Mouse (Mus musculus) ovary, adult 18-20 months (tissue): ENCODE data around the gene Wnk2.
A peak's percentile ranks its signal among the peaks of the same experiment; 100 is the strongest.

Source experiments
- DNase-seq: peaks from one replicate; pipeline ENCODE4 v3.0.0; 2022; ENCODE audit warnings: low spot score, mixed read lengths

Wnk2 gene

DNA sequence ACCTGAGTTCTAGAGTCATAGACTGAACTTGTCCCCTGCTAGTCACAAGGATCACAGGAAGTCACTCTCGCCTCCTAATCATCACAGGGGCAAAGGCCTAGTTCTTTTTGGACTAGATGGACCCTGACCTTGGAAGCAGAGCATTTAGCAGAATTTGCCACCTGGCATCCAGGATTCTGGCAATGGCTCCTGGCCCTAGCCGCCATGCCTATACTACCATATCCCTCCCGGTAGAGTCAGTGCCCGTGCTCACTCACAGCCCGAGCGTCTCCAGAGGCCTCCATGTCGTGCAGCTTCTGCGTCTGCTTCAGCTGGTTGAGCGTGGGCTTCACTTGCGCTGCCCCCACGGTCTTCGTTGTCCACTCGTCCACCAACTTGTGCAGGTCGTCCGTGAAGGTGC lies 105.4 kb downstream of the Wnk2 start:
- DNase-seq: no peak

DNA sequence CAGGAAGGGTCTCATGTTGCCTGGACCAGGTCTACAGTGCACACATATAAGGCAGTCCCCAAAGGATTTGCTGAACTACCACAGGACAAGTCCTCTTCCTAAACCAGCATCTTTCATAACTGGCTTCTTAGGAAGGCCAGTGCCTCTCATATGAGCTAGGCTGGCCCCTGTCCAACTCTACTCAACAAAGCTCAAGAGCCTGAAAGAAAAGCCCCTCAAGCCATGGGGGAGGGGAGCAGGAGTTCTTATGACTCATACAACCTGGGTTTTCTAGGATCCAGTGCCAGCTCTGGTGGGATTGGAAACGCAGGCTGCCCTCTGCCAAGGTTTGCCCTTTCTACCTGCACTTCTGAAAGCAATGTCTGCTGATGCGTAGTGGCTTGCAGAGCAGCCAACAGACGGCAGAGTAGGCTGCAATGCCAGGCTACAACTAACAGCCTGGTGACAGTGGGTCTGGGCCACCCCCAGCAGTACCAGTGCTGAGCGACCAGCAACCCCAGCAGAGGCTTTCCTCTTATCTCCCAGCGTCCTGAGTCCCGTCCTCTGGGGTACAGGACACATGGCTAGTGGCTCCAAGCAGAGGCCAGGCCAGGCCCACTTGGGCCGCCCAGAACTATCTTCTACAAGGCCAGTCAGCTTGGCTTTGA lies 110.8 kb downstream of the Wnk2 start:
- DNase-seq: no peak

DNA sequence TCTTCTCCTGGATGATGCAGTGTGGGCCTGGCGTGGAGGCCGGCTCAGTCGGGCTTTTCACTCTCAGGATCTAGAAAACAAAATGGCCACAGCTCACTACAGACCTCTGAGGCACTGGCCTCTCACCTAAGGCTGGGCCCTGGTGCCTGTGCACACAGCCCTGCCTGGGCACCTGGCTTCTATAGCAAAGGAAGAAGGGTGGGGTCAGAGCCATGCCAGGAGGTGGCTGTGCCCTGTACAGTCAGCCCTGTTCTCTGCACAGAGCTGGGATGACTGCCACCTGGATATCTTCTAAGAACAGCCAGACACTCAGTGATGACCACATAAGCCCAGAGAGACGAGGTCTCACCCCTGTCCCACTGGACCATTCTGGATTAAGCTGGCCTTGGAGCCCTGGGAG lies 111.4 kb downstream of the Wnk2 start:
- DNase-seq: no peak

DNA sequence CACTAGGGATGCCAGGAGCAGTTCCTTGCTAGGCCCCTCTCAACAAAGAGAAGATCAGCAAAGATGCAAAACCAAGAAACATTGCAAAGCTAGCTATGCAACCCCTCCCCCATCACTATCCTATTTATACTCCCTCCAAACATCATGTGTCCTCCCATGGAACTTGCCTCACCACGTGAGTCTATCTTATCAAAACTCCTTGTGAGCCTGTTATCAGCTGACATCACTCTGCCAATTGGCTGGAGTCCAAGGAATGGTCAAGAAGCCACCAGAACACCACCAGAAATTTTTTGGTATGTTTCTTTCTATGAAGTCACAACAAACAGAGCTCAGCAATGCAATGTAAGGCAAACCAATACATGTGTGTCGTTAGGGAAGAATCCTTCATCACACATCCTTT lies 116.8 kb downstream of the Wnk2 start:
- DNase-seq: no peak

DNA sequence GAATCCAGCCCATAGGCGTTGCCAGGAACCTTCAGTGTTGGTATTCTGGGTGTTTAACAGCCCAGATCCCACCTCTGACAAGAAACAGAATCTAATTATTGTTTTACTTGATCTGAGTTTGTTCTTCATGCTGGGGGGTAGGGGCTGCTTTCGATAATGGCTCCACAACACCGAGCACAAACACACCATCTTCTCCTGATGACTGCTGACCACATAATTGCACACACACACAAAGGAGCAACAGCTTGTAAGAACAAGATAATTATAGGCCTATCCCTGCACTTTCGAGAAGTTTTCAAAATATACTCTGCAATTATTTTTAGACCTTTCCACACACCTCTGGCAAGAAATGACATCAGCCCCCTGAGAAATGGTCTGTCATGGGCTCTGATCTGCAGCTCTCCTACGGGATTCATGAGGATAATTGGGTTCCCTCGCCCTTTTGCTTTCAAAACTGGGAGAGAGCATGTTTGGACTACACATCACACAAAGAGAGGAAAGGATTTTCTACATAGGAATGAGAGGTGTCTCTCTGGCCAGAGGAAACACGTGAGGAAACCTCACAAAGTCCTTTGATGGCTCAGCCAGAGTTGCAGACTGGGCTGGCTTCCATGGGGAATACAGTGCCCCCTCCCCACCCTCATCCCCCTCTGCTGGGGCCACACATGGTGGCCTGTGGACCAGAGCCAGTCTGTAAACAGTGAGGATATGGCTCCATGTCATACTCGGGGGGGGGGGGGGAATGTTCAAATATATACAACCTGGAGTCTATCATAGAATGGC lies 118.9 kb downstream of the Wnk2 start:
- no peak for DNase-seq

DNA sequence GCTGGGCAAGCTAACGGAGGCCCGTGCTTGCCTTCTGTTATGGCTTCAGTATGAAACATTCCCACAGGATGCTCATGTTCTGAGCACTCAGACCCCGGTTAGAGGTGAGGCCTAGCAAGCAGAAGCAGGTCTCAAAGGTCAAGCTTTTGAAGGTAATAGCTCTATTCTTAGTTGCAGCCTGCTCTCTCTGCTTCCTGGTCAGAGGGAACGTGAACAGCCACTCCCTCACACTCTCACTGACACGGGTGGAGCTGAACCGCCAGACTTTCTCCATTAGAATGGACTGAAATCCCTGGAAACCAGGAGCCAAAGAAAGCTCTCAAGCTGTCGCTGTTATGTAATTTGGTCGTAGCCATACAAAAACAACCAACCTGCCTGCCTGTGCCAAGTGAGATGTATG lies 120.8 kb downstream of the Wnk2 start:
- DNase-seq: no peak

DNA sequence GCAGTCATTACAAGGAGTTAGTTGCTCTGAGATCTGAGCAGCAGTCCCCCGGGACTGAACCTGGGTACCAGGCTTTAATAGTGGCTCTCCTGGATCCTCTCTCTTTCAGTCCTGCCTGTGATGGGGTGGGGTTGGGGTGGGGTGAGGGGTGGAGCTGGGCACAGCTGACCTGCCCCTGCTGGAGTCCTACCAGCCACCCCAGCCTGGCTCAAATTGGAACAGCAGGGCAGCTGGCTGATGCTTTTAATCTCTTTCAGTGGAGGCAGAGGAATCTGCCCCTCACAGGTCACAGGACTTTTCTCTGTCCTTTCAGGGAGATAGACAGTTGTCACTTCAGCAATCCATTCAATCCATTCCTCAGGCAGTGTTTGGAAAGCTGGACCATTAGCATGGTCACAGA lies 122.3 kb downstream of the Wnk2 start:
- DNase-seq: no peak

DNA sequence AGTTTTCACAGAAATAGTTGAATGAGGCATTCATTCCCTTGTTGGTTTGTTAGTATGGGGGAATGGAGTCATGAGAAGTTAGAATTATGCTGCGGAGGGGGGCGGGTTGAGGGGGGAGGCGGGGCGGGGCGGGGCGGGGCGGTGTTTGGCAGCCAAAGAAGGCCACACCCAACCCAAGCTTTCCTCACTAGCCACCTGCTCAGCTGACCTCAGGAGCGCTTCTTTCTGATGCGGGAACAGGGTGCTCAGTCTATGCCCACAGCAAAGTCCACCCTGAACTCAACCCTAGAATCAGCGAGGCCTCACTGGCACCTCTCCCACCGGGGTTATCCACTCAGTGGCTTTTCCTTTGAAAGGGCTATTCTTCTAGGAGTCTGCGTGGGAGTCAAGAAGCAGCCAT lies 123.1 kb downstream of the Wnk2 start:
- DNase-seq: no peak

DNA sequence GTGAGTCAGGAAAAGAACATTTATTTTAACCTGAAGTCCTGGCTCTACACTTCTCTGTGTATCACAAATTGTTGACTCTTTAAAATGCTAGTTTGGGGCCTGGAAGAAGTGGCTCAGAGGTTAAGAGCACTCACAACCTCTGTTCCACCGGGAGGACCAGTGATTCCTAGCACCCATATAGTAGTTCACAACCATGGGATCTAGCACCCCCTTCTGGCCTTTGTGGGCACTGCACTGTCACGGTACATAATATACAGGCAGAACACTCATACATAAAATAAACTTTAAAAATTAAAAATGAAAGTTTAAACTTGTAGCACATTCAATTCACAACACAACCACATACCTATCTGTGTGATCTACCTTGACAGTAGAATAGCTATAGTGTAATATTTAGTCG lies 126.1 kb downstream of the Wnk2 start:
- DNase-seq: no peak

DNA sequence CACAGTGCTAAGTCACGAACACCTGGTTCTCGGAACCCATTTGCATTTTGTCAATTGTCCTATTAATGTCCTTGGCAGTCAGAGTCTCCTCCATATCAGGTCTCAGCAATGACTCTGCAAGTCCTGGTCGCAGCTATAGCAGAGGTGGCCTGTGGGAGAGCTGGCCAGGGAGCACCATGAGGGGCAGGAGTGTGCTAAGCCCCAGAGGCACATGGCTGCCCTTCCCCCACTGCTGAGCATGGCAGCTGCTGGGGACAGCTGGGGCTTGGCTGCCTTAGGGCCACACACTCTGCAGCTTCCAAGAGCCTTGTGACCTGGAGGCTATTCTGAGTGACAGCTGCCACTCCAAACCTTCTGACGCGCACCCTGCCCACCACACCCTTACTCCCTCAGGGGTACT lies 127.7 kb downstream of the Wnk2 start:
- DNase-seq: no peak

DNA sequence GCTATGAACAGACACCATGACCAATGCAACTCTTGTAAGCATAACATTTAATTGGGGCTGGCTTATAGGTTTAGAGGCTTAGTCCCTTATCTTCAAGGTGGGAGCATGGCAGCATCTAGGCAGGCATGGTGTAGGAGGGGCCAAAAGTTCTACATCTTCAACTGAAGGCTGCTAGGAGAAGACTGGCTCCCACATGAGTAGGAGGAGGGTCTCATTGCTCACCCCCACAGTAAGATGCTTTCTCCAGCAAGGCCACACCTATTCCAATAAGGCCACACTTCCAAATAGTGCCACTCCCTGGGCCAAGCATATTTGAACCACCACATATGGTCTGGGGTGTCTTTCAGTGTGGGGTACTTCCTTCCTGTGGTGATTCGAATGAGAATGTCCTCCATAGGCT lies 130.4 kb downstream of the Wnk2 start:
- no peak for DNase-seq

DNA sequence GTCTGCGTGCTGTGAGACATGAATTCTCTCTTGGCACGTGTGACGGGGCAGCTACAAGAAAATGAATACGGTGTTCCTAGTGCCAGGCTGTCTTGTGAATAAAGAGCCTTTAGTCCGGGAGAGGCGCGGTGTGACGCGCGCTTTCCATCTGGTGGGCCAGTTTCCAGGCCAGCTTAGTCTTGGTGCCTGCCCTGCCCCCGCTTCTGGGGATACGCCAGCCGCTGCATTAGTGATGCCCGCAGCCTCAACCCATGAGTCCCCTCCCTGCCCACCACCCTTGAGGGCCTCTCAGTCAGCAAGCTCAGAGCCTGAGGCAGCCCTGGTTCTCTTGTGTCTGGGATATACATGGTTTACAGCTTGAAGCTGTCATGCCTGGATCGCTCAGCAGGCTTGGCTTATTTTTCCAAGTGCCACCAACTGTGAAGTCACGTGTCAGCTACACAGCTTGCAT lies 131.5 kb downstream of the Wnk2 start:
- no peak for DNase-seq

DNA sequence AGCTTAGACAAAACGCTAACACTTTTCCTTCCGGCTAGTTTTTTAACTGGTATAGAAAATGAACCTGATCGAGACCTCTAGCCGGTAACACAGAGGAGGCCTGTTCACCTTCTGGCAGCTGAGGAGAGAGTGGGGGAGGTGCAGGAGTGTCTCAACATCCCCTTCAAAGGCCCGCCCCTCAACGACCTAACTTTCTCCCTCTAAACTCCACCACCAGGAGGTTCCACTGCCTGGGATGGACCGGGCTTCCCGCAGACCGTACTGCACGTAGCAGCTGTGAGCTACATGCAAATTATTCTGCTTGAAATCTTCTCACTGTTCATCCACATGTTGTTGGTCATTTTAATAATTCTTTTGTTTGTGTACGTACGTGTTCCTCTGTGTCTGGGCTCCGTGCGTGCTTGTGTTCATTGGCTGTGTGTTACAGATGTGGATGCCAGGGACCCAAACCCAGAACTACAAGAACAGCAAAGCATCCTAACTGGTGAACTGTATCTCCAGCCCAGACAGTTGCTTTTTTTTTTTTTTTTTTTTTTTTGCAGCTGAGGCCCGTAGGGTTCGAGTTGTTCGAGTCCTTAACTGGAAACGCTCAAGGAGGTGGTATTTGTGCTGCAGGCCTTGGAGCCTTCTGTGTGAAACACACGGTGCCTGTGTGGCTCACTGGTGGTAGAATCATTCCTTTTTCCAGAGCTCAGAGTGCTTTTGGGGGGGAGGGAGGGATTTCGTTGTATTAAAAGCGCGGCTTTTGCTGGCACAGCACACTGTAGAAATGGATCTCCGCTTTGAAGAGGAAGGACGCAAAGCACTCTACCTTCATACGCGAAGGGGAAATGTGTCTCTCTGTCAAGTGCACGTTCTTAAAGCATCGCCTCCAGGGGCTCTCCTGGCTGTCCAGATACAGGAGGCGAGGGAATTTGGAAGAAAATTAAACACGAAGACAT lies 132.2 kb downstream of the Wnk2 start:
- DNase-seq: no peak

DNA sequence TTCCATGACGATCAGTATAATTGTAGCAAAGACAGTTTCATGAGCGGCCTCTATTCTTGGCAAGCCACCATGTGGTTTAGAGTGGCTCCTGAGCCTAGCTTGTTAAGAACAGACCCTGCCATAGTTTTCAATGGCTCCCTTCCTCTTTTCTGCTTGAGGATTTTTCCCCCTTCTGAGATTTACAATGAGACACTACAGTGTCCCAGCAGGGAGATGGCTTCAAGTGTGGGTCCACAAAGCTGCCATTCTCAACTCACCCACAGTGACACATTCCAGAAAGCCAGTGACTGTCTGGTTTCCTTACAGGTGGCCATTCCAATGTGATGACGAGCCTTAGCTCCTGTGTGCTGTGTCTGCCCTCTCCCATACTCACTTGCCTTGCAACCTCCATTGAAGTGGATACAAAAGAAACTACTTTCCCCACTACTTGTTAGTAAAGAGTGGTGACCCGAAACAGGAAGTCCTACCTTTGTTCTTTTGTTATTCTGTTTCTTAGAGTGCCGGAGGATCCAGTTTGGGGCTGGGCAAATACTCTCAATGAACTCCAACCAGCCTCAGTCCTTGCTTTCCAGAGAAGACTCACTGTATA lies 134.5 kb downstream of the Wnk2 start:
- no peak for DNase-seq

DNA sequence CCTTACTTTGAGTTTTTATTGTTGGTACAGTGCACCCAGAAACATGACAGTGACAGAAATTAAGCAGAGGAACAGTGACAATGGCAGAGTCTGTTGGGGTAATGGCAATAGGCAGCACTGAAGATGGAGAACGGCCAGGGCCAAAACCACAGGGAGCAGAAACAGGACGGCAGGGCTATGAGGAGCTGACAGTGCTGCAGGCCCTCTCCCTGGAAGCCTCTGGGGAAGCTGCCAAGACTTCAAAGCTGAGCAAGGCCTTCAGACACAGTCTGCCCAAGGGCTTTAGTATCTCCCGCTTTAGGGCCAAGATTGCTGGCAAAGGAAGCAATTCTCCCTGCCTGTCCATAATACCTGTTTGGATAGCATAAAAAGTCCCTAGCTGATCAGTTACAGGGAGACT lies 146.1 kb downstream of the Wnk2 start:
- peak; percentile 81 for DNase-seq

DNA sequence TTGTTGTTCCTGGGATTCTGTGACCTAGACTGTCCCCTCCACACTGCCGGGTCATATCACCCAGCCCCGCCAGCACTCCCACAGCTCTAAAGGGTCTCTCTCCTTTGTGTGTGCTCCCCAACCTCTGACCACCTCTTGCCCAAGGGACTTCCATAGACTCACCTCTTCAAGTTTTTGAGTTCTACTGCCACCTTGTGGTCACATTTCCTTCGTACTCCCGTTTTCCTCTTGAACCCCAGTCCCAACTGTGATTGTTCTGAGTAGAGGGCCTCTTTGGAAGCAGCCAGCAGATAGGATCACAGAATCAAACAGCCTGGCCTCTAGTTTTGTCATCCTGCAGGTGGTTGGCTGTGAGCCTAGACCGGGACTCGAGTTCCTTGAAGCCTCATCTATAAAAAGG lies 149.2 kb downstream of the Wnk2 start:
- DNase-seq: no peak

DNA sequence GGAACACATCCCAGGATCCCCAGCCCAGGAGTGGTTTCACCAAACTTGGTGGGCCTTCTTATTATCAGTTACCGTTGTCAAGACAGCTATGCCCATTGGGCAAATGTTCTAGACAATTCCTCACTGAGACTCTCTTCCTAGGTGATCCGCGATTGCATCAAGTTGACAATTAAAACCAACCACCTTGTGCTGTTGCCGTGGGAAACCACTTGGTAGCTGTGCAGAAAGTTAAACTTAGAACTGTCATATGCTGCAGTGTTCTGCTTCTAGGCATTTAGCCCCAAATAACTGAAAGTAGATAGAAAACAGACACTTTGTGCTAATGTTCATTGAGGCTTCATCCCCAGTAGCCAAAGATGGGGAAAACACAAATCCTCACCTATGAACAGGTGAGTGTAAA lies 151.1 kb downstream of the Wnk2 start:
- no peak for DNase-seq

DNA sequence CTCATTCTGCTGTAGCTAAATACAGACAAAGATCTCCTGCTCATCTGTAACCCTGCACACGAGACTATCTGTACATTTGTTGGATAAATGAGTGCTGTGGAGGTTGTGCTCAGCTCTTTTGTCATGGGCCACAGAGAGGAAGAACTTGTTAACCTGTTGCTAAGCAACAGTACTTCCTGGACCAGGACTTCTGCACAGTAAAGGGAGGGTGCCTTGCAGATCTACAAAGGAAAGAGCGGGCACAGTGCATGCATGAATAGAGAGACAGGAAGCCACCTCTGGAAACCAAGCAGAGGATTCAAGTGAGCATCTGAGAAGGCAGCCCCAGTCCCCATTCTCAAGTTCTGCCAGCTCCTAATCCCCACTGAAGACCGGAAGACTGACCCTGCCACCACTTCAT lies 152.9 kb downstream of the Wnk2 start:
- DNase-seq: no peak

DNA sequence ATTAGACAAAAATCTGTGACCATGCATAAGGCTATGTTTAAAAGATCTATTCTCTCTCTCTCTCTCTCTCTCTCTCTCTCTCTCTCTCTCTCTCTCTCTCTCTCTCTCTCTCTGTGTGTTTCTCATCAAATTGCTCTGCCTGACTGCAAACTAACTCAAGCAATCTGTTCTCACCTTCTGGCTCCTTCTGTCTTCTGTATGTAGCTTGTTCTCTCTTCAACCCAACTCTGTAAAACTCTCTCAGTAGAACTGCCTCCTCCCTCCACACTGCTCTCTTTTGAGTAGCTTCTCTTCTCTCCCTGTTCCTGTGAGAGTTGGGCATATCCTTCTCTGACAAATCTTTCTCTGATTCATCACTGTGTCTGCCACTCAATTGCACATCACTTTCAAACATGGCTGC lies 154.9 kb downstream of the Wnk2 start:
- DNase-seq: no peak

DNA sequence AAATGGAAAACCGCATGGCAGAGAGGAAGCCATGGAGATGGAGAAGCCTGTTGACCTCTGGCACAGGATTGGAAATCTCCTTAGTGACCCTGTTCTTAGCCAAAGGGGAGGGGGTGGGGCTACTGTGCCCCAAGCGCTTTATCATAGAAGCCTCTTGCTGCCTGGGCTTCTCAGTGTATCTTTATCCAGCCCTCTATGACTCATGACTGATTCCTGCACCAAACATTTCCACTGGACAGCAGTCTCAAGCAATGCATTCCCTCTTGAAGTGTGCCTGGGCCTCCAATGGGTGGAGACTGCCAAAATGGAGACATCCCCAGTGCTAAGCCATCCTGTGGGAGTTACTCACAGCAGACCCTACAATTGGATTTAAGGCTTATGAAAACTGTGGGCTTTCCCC lies 157.7 kb downstream of the Wnk2 start:
- no peak for DNase-seq
